Mouse (Mus musculus): ENCODE data around the gene Dmbt1. TPM values are rescaled to one million over a fixed set of nuclear protein-coding genes. Genes with fewer than 3 reads are reported as not detected.
A peak's percentile ranks its signal among the peaks of the same experiment; 100 is the strongest.
"Not testable (repeated sequence)": the region's sequence is repeated elsewhere in the genome, so short reads cannot be mapped to it uniquely, and the experiment has no call there.

Dmbt1 gene
- total and polyA plus RNA-seq, 3 experiments, result not detected

GRCm38 (mm10) chr7:131068191-131068590 lies 36.3 kb downstream of the Dmbt1 start:
- DNase-seq (ENCODE audit: extremely low read depth); dilution Hi-C loops (cut with MboI; ENCODE audit: extremely low pct_ligation_motif_present, extremely low pct_unique_long_range_greater_than_20kb, low sequenced_read_pairs); H3K27ac ChIP-seq (ENCODE audit: insufficient read depth, low read depth); H3K4me1 ChIP-seq (ENCODE audit: control insufficient read depth in 1 of 2, insufficient read depth in 2 of 2); H3K4me2 ChIP-seq (ENCODE audit: insufficient read depth, low read depth, poor library complexity, severe bottlenecking); H3K36me3 ChIP-seq (replicated peaks in 1 of 2; ENCODE audit: control insufficient read depth in 1 of 2, insufficient read depth in 1 of 2, low read length in 1 of 2); H3K9ac ChIP-seq (ENCODE audit: insufficient read depth, low read depth); H3K79me2 ChIP-seq (replicated peaks; ENCODE audit: control insufficient read depth, extremely low read depth, insufficient read depth, poor library complexity, severe bottlenecking); H3K9me3 ChIP-seq (replicated peaks; ENCODE audit: low read length); in situ Hi-C loops (cut with MboI; ENCODE audit: low pct_ligation_motif_present, low pct_unique_long_range_greater_than_20kb, low sequenced_read_pairs); H3K4me3 ChIP-seq (replicated peaks in 1 of 3; ENCODE audit: low read depth in 2 of 3, low read length in 2 of 3, poor library complexity in 1 of 3): not testable (repeated sequence)
- TF ChIP-seq CTCF (conservative IDR thresholded peaks at IDR 0.05 in 1 of 2, IDR thresholded peaks at IDR 0.05 in 1 of 2; ENCODE audit: low read depth in 2 of 2, low read length in 2 of 2), result peak in 1 of 2 experiments; percentile 37; a peak in 2 of 4 replicates
- peak; percentile 6 for TF ChIP-seq RAD21 (IDR thresholded peaks at IDR 0.05; ENCODE audit: low read depth, low read length)
- peaks cover 13% of the 10 kb centered on the region for H3K27me3 ChIP-seq (replicated peaks)

GRCm38 (mm10) chr7:131073476-131073875 lies 41.6 kb downstream of the Dmbt1 start:
- H3K36me3 ChIP-seq (replicated peaks in 1 of 2; ENCODE audit: control insufficient read depth in 1 of 2, insufficient read depth in 1 of 2, low read length in 1 of 2); DNase-seq (ENCODE audit: extremely low read depth); H3K4me2 ChIP-seq (ENCODE audit: insufficient read depth, low read depth, poor library complexity, severe bottlenecking); H3K9ac ChIP-seq (ENCODE audit: insufficient read depth, low read depth); H3K4me3 ChIP-seq (replicated peaks in 1 of 3; ENCODE audit: low read depth in 2 of 3, low read length in 2 of 3, poor library complexity in 1 of 3); H3K27ac ChIP-seq (ENCODE audit: insufficient read depth, low read depth); H3K79me2 ChIP-seq (replicated peaks; ENCODE audit: control insufficient read depth, extremely low read depth, insufficient read depth, poor library complexity, severe bottlenecking); in situ Hi-C loops (cut with MboI; ENCODE audit: low pct_ligation_motif_present, low pct_unique_long_range_greater_than_20kb, low sequenced_read_pairs); dilution Hi-C loops (cut with MboI; ENCODE audit: extremely low pct_ligation_motif_present, extremely low pct_unique_long_range_greater_than_20kb, low sequenced_read_pairs); H3K9me3 ChIP-seq (replicated peaks; ENCODE audit: low read length); H3K4me1 ChIP-seq (ENCODE audit: control insufficient read depth in 1 of 2, insufficient read depth in 2 of 2): not testable (repeated sequence)
- H3K27me3 ChIP-seq (replicated peaks), result peaks cover 13% of the 10 kb centered on the region

- DNase-seq (ENCODE audit: extremely low read depth); H3K4me3 ChIP-seq (replicated peaks in 1 of 3; ENCODE audit: low read depth in 2 of 3, low read length in 2 of 3, poor library complexity in 1 of 3); H3K4me1 ChIP-seq (ENCODE audit: control insufficient read depth in 1 of 2, insufficient read depth in 2 of 2); dilution Hi-C loops (cut with MboI; ENCODE audit: extremely low pct_ligation_motif_present, extremely low pct_unique_long_range_greater_than_20kb, low sequenced_read_pairs); H3K4me2 ChIP-seq (ENCODE audit: insufficient read depth, low read depth, poor library complexity, severe bottlenecking); H3K9me3 ChIP-seq (replicated peaks; ENCODE audit: low read length); in situ Hi-C loops (cut with MboI; ENCODE audit: low pct_ligation_motif_present, low pct_unique_long_range_greater_than_20kb, low sequenced_read_pairs); H3K79me2 ChIP-seq (replicated peaks; ENCODE audit: control insufficient read depth, extremely low read depth, insufficient read depth, poor library complexity, severe bottlenecking); H3K9ac ChIP-seq (ENCODE audit: insufficient read depth, low read depth); H3K36me3 ChIP-seq (replicated peaks in 1 of 2; ENCODE audit: control insufficient read depth in 1 of 2, insufficient read depth in 1 of 2, low read length in 1 of 2); H3K27ac ChIP-seq (ENCODE audit: insufficient read depth, low read depth): not testable (repeated sequence)
- H3K27me3 ChIP-seq (replicated peaks), result peaks cover 17% of the 10 kb centered on the region
Measured at GRCm38 (mm10) chr7:131074098-131074497, 42.2 kb downstream of the Dmbt1 start.

GRCm38 (mm10) chr7:131075956-131076355 lies 44.1 kb downstream of the Dmbt1 start:
- DNase-seq (ENCODE audit: extremely low read depth), result no peak
- H3K79me2 ChIP-seq (replicated peaks; ENCODE audit: control insufficient read depth, extremely low read depth, insufficient read depth, poor library complexity, severe bottlenecking), result no peaks in the 10 kb centered on the region
- H3K9me3 ChIP-seq (replicated peaks; ENCODE audit: low read length), result no peaks in the 10 kb centered on the region
- no peaks in the 10 kb centered on the region for H3K36me3 ChIP-seq (replicated peaks in 1 of 2; ENCODE audit: control insufficient read depth in 1 of 2, insufficient read depth in 1 of 2, low read length in 1 of 2)
- no peak overlapping the region for H3K27ac ChIP-seq (ENCODE audit: insufficient read depth, low read depth)
- no peak overlapping the region for H3K4me3 ChIP-seq (replicated peaks in 1 of 3; ENCODE audit: low read depth in 2 of 3, low read length in 2 of 3, poor library complexity in 1 of 3)
- in situ Hi-C loops (cut with MboI; ENCODE audit: low pct_ligation_motif_present, low pct_unique_long_range_greater_than_20kb, low sequenced_read_pairs), result no loop called here
- no peak overlapping the region for H3K9ac ChIP-seq (ENCODE audit: insufficient read depth, low read depth)
- TF ChIP-seq SIN3A (IDR thresholded peaks at IDR 0.05; ENCODE audit: low read length) (no peak), MEF2A (IDR thresholded peaks at IDR 0.05; ENCODE audit: borderline replicate concordance, low read depth, low read length) (no peak), CTCF (conservative IDR thresholded peaks at IDR 0.05 in 1 of 2, IDR thresholded peaks at IDR 0.05 in 1 of 2; ENCODE audit: low read depth in 2 of 2, low read length in 2 of 2) (peak in 1 of 2 experiments; percentile 49; a peak in 3 of 4 replicates), RAD21 (IDR thresholded peaks at IDR 0.05; ENCODE audit: low read depth, low read length) (peak; percentile 30), USF1 (IDR thresholded peaks at IDR 0.05; ENCODE audit: low read depth, low read length) (no peak), ZNF384 (IDR thresholded peaks at IDR 0.05; ENCODE audit: low read depth, low read length) (no peak), POLR2A (IDR thresholded peaks at IDR 0.05; ENCODE audit: low read depth, low read length) (no peak), CHD1 (IDR thresholded peaks at IDR 0.05; ENCODE audit: low read depth, low read length) (no peak), ZMIZ1 (IDR thresholded peaks at IDR 0.05; ENCODE audit: low read depth, low read length) (no peak), NRF1 (IDR thresholded peaks at IDR 0.05; ENCODE audit: low read depth, low read length) (no peak), IRF4 (IDR thresholded peaks at IDR 0.05; ENCODE audit: low read depth, low read length) (no peak), CHD2 (IDR thresholded peaks at IDR 0.05; ENCODE audit: low read length) (no peak)
- dilution Hi-C loops (cut with MboI; ENCODE audit: extremely low pct_ligation_motif_present, extremely low pct_unique_long_range_greater_than_20kb, low sequenced_read_pairs), result no loop called here
- peaks cover 20% of the 10 kb centered on the region for H3K27me3 ChIP-seq (replicated peaks)
- H3K4me1 ChIP-seq (ENCODE audit: control insufficient read depth in 1 of 2, insufficient read depth in 2 of 2), result no peaks in the 10 kb centered on the region
- H3K4me2 ChIP-seq (ENCODE audit: insufficient read depth, low read depth, poor library complexity, severe bottlenecking), result no peak overlapping the region

GRCm38 (mm10) chr7:131082403-131082802 lies 50.5 kb downstream of the Dmbt1 start:
- H3K36me3 ChIP-seq (replicated peaks in 1 of 2; ENCODE audit: control insufficient read depth in 1 of 2, insufficient read depth in 1 of 2, low read length in 1 of 2); H3K9me3 ChIP-seq (replicated peaks; ENCODE audit: low read length); in situ Hi-C loops (cut with MboI; ENCODE audit: low pct_ligation_motif_present, low pct_unique_long_range_greater_than_20kb, low sequenced_read_pairs); H3K9ac ChIP-seq (ENCODE audit: insufficient read depth, low read depth); dilution Hi-C loops (cut with MboI; ENCODE audit: extremely low pct_ligation_motif_present, extremely low pct_unique_long_range_greater_than_20kb, low sequenced_read_pairs); DNase-seq (ENCODE audit: extremely low read depth); H3K4me1 ChIP-seq (ENCODE audit: control insufficient read depth in 1 of 2, insufficient read depth in 2 of 2); H3K4me2 ChIP-seq (ENCODE audit: insufficient read depth, low read depth, poor library complexity, severe bottlenecking); H3K4me3 ChIP-seq (replicated peaks in 1 of 3; ENCODE audit: low read depth in 2 of 3, low read length in 2 of 3, poor library complexity in 1 of 3); H3K79me2 ChIP-seq (replicated peaks; ENCODE audit: control insufficient read depth, extremely low read depth, insufficient read depth, poor library complexity, severe bottlenecking); H3K27ac ChIP-seq (ENCODE audit: insufficient read depth, low read depth): not testable (repeated sequence)
- H3K27me3 ChIP-seq (replicated peaks), result peaks cover 59% of the 10 kb centered on the region
